Mouse (Mus musculus): Measurements from ENCODE around the gene Metrn. TPM values are rescaled to one million over a fixed set of nuclear protein-coding genes. Genes with fewer than 3 reads are reported as not detected.
A peak's percentile ranks its signal among the peaks of the same experiment; 100 is the strongest.

The Metrn gene
- polyA plus RNA-seq, 1 experiment = 33.5 TPM

GRCm38 (mm10) chr17:25756378-25757242 lies 40.3 kb downstream of the Metrn start:
- no peak for TF ChIP-seq CTCF (IDR thresholded peaks at IDR 0.05; ENCODE audit: borderline replicate concordance, insufficient read depth, low read length)
- no peak for TF ChIP-seq POLR2A (IDR thresholded peaks at IDR 0.05; ENCODE audit: low read depth, low read length)
- Histone ChIP-seq H3K4me3 (ENCODE audit: insufficient read depth, low read length) (no peak overlapping the region), H3K4me1 (ENCODE audit: control insufficient read depth, insufficient read depth, low read length) (peaks cover 15% of the 10 kb centered on the region)

GRCm38 (mm10) chr17:25755627-25756377 lies 41.1 kb downstream of the Metrn start:
- Histone ChIP-seq H3K27ac (ENCODE audit: insufficient read depth, low read length) (peak overlapping the region; percentile 49), H3K4me3 (ENCODE audit: insufficient read depth, low read length) (no peak overlapping the region), H3K4me1 (ENCODE audit: control insufficient read depth, insufficient read depth, low read length) (peaks cover 18% of the 10 kb centered on the region)
- no peak for TF ChIP-seq POLR2A (IDR thresholded peaks at IDR 0.05; ENCODE audit: low read depth, low read length)
- TF ChIP-seq CTCF (IDR thresholded peaks at IDR 0.05; ENCODE audit: borderline replicate concordance, insufficient read depth, low read length) = no peak

More at GRCm38 (mm10) chr17:25756378-25757242, 40.3 kb downstream of the Metrn start:
- peak overlapping the region; percentile 76 for H3K27ac ChIP-seq (ENCODE audit: insufficient read depth, low read length)

- TF ChIP-seq POLR2A (IDR thresholded peaks at IDR 0.05; ENCODE audit: low read depth, low read length) (no peak), CTCF (IDR thresholded peaks at IDR 0.05; ENCODE audit: borderline replicate concordance, insufficient read depth, low read length) (no peak)
- Histone ChIP-seq H3K27ac (ENCODE audit: insufficient read depth, low read length) (no peak overlapping the region), H3K4me1 (ENCODE audit: control insufficient read depth, insufficient read depth, low read length) (peaks cover 18% of the 10 kb centered on the region), H3K4me3 (ENCODE audit: insufficient read depth, low read length) (no peak overlapping the region)
Measured at GRCm38 (mm10) chr17:25755086-25755485, 41.9 kb downstream of the Metrn start.

GRCm38 (mm10) chr17:25754241-25754640 lies 42.7 kb downstream of the Metrn start, which contains the start of gene Msln:
TSS of gene Msln (minus strand) at chr17:25754378.
- H3K4me3 ChIP-seq (ENCODE audit: insufficient read depth, low read length) = no peak within 1 kb of the TSS

GRCm38 (mm10) chr17:25751446-25751845 lies 45.5 kb downstream of the Metrn start:
- peaks cover 9% of the 10 kb centered on the region for H3K4me1 ChIP-seq (ENCODE audit: control insufficient read depth, insufficient read depth, low read length)
- no peak for TF ChIP-seq POLR2A (IDR thresholded peaks at IDR 0.05; ENCODE audit: low read depth, low read length)
- no peak for TF ChIP-seq CTCF (IDR thresholded peaks at IDR 0.05; ENCODE audit: borderline replicate concordance, insufficient read depth, low read length)
- H3K27ac ChIP-seq (ENCODE audit: insufficient read depth, low read length) = no peak overlapping the region
- no peak overlapping the region for H3K4me3 ChIP-seq (ENCODE audit: insufficient read depth, low read length)

More at GRCm38 (mm10) chr17:25754241-25754640, 42.7 kb downstream of the Metrn start, which contains the start of gene Msln:
- TF ChIP-seq POLR2A (IDR thresholded peaks at IDR 0.05; ENCODE audit: low read depth, low read length) = no peak
- no peak for TF ChIP-seq CTCF (IDR thresholded peaks at IDR 0.05; ENCODE audit: borderline replicate concordance, insufficient read depth, low read length)
- H3K4me1 ChIP-seq (ENCODE audit: control insufficient read depth, insufficient read depth, low read length) = peaks cover 18% of the 10 kb centered on the region
- no peak within 1 kb of the TSS for H3K27ac ChIP-seq (ENCODE audit: insufficient read depth, low read length)

- H3K27ac ChIP-seq (ENCODE audit: insufficient read depth, low read length) = no peak overlapping the region
- TF ChIP-seq CTCF (IDR thresholded peaks at IDR 0.05; ENCODE audit: borderline replicate concordance, insufficient read depth, low read length) (no peak), POLR2A (IDR thresholded peaks at IDR 0.05; ENCODE audit: low read depth, low read length) (no peak)
- H3K4me1 ChIP-seq (ENCODE audit: control insufficient read depth, insufficient read depth, low read length) = peaks cover 3% of the 10 kb centered on the region; the same call in 1 of the 2 replicates
- no peak overlapping the region for H3K4me3 ChIP-seq (ENCODE audit: insufficient read depth, low read length)
Measured at GRCm38 (mm10) chr17:25749314-25749713, 47.6 kb downstream of the Metrn start.

GRCm38 (mm10) chr17:25748238-25748637 lies 48.7 kb downstream of the Metrn start:
- no peak overlapping the region for H3K27ac ChIP-seq (ENCODE audit: insufficient read depth, low read length)
- TF ChIP-seq POLR2A (IDR thresholded peaks at IDR 0.05; ENCODE audit: low read depth, low read length) (no peak), CTCF (IDR thresholded peaks at IDR 0.05; ENCODE audit: borderline replicate concordance, insufficient read depth, low read length) (no peak)
- no peak overlapping the region for H3K4me3 ChIP-seq (ENCODE audit: insufficient read depth, low read length)
- H3K4me1 ChIP-seq (ENCODE audit: control insufficient read depth, insufficient read depth, low read length) = peaks cover 3% of the 10 kb centered on the region; the same call in 1 of the 2 replicates

- no peaks in the 10 kb centered on the region for H3K4me1 ChIP-seq (ENCODE audit: control insufficient read depth, insufficient read depth, low read length)
- TF ChIP-seq CTCF (IDR thresholded peaks at IDR 0.05; ENCODE audit: borderline replicate concordance, insufficient read depth, low read length) = no peak
- no peak for TF ChIP-seq POLR2A (IDR thresholded peaks at IDR 0.05; ENCODE audit: low read depth, low read length)
- no peak overlapping the region for H3K27ac ChIP-seq (ENCODE audit: insufficient read depth, low read length)
- H3K4me3 ChIP-seq (ENCODE audit: insufficient read depth, low read length) = no peak overlapping the region
Measured at GRCm38 (mm10) chr17:25744311-25744710, 52.6 kb downstream of the Metrn start.

- Histone ChIP-seq H3K27ac (ENCODE audit: insufficient read depth, low read length) (no peak overlapping the region), H3K4me1 (ENCODE audit: control insufficient read depth, insufficient read depth, low read length) (no peaks in the 10 kb centered on the region), H3K4me3 (ENCODE audit: insufficient read depth, low read length) (no peak overlapping the region)
- no peak for TF ChIP-seq CTCF (IDR thresholded peaks at IDR 0.05; ENCODE audit: borderline replicate concordance, insufficient read depth, low read length)
- TF ChIP-seq POLR2A (IDR thresholded peaks at IDR 0.05; ENCODE audit: low read depth, low read length) = no peak
Measured at GRCm38 (mm10) chr17:25743831-25744230, 53.1 kb downstream of the Metrn start.

Other genes with a start within 250 kb of the Metrn start
- 0.27 and 0.28 TPM in 2 replicates for gene Sox8, start 226.4 kb downstream of the Metrn start, polyA plus RNA-seq (2011; ENCODE audit: insufficient read length, low read depth, missing spikeins)
- 15.2 and 19.2 TPM in 2 replicates for gene Lmf1, start 218.1 kb downstream of the Metrn start, polyA plus RNA-seq (2011; ENCODE audit: insufficient read length, low read depth, missing spikeins)
- not detected in 2 replicates for gene Gng13, start 80.0 kb downstream of the Metrn start, polyA plus RNA-seq (2011; ENCODE audit: insufficient read length, low read depth, missing spikeins)
- 9.0 and 10.7 TPM in 2 replicates for gene Chtf18, start 69.7 kb downstream of the Metrn start, polyA plus RNA-seq (2011; ENCODE audit: insufficient read length, low read depth, missing spikeins)
- gene Rpusd1, start 69.5 kb downstream of the Metrn start, polyA plus RNA-seq (2011; ENCODE audit: insufficient read length, low read depth, missing spikeins) = 10.0 and 13.0 TPM in 2 replicates
- not detected in 2 replicates for gene Mslnl, start 61.1 kb downstream of the Metrn start, polyA plus RNA-seq (2011; ENCODE audit: insufficient read length, low read depth, missing spikeins)
- 2.3 and 3.3 TPM in 2 replicates for gene Msln, start 42.8 kb downstream of the Metrn start, polyA plus RNA-seq (2011; ENCODE audit: insufficient read length, low read depth, missing spikeins)
- 14.6 and 20.3 TPM in 2 replicates for gene Narfl, start 23.4 kb downstream of the Metrn start, polyA plus RNA-seq (2011; ENCODE audit: insufficient read length, low read depth, missing spikeins)
- gene Haghl, start 11.5 kb downstream of the Metrn start, polyA plus RNA-seq (2011; ENCODE audit: insufficient read length, low read depth, missing spikeins) = 18.1 and 23.8 TPM in 2 replicates
- gene Ccdc78, start 10.6 kb downstream of the Metrn start, polyA plus RNA-seq (2011; ENCODE audit: insufficient read length, low read depth, missing spikeins) = not detected in 2 replicates
- gene Fam173a, start 4.2 kb downstream of the Metrn start, polyA plus RNA-seq (2011; ENCODE audit: insufficient read length, low read depth, missing spikeins) = 25.4 and 26.4 TPM in 2 replicates
- gene AC134908.4, start 1.5 kb downstream of the Metrn start, polyA plus RNA-seq (2011; ENCODE audit: insufficient read length, low read depth, missing spikeins) = 2.0 TPM in 1 of 2 replicates, not detected in the other
- 4.1 and 4.7 TPM in 2 replicates for gene Fbxl16, start 11.9 kb upstream of the Metrn start, polyA plus RNA-seq (2011; ENCODE audit: insufficient read length, low read depth, missing spikeins)
- 13.0 and 14.5 TPM in 2 replicates for gene Wdr24, start 26.5 kb upstream of the Metrn start, polyA plus RNA-seq (2011; ENCODE audit: insufficient read length, low read depth, missing spikeins)
- gene Jmjd8, start 31.7 kb upstream of the Metrn start, polyA plus RNA-seq (2011; ENCODE audit: insufficient read length, low read depth, missing spikeins) = 24.4 and 27.9 TPM in 2 replicates
- 115 and 118 TPM in 2 replicates for gene Stub1, start 36.3 kb upstream of the Metrn start, polyA plus RNA-seq (2011; ENCODE audit: insufficient read length, low read depth, missing spikeins)
- gene Rhbdl1, start 40.2 kb upstream of the Metrn start, polyA plus RNA-seq (2011; ENCODE audit: insufficient read length, low read depth, missing spikeins) = 1.8 and 2.1 TPM in 2 replicates
- 0.63 TPM in 1 of 2 replicates, not detected in the other for gene Gm20683, start 44.6 kb upstream of the Metrn start, polyA plus RNA-seq (2011; ENCODE audit: insufficient read length, low read depth, missing spikeins)
- gene Rhot2, start 47.7 kb upstream of the Metrn start, polyA plus RNA-seq (2011; ENCODE audit: insufficient read length, low read depth, missing spikeins) = 21.0 and 29.7 TPM in 2 replicates
- 5.9 and 11.4 TPM in 2 replicates for gene Wdr90, start 64.4 kb upstream of the Metrn start, polyA plus RNA-seq (2011; ENCODE audit: insufficient read length, low read depth, missing spikeins)
- gene Mcrip2, start 71.6 kb upstream of the Metrn start, polyA plus RNA-seq (2011; ENCODE audit: insufficient read length, low read depth, missing spikeins) = 7.1 and 9.8 TPM in 2 replicates
- gene Mettl26, start 77.9 kb upstream of the Metrn start, polyA plus RNA-seq (2011; ENCODE audit: insufficient read length, low read depth, missing spikeins) = 14.4 and 19.7 TPM in 2 replicates
- 0.38 and 0.83 TPM in 2 replicates for gene Wfikkn1, start 83.7 kb upstream of the Metrn start, polyA plus RNA-seq (2011; ENCODE audit: insufficient read length, low read depth, missing spikeins)
- gene Rab40c, start 122.6 kb upstream of the Metrn start, polyA plus RNA-seq (2011; ENCODE audit: insufficient read length, low read depth, missing spikeins) = 21.5 and 23.9 TPM in 2 replicates
- 47.8 and 48.0 TPM in 2 replicates for gene Pigq, start 147.8 kb upstream of the Metrn start, polyA plus RNA-seq (2011; ENCODE audit: insufficient read length, low read depth, missing spikeins)
- gene Nhlrc4, start 147.8 kb upstream of the Metrn start, polyA plus RNA-seq (2011; ENCODE audit: insufficient read length, low read depth, missing spikeins) = not detected in 2 replicates
- gene A930017K11Rik, start 155.4 kb upstream of the Metrn start, polyA plus RNA-seq (2011; ENCODE audit: insufficient read length, low read depth, missing spikeins) = not detected in 2 replicates
- gene Capn15, start 188.7 kb upstream of the Metrn start, polyA plus RNA-seq (2011; ENCODE audit: insufficient read length, low read depth, missing spikeins) = 10.1 and 10.9 TPM in 2 replicates

All from embryonic fibroblast, embryonic 13.5 days (primary cell).